Mouse (Mus musculus) kidney, postnatal 0 days (tissue): ENCODE results near the gene Dhps. TPM values are rescaled to one million over a fixed set of nuclear protein-coding genes. Genes with fewer than 3 reads are reported as not detected.

Source experiments
- ATAC-seq: fragments of 200-750 bp; cut with Nextera tagmentation; replicated peaks from 2 replicates; pipeline ENCODE4 v1.8.0; 2017; ENCODE audit warnings: low read depth, moderate number of reproducible peaks, moderate TSS enrichment, moderate library complexity; ENCODE audit not compliant: low FRiP score
- DNase-seq: peaks from one replicate; pipeline ENCODE4 v3.0.0-alpha.2; 2016; ENCODE audit warnings: low spot score
- H3K27ac ChIP-seq: fragments of 300-500 bp; sonication (generic); 2 replicates; pipeline ENCODE4 v1.5.1; 2014; ENCODE audit warnings: mild to moderate bottlenecking
- H3K27me3 ChIP-seq: fragments of 300-500 bp; sonication (generic); 2 replicates; pipeline ENCODE4 v1.6.1; 2014; ENCODE audit warnings: low read length, mixed read lengths; ENCODE audit not compliant: insufficient read depth
- H3K36me3 ChIP-seq: fragments of 300-500 bp; sonication (generic); 2 replicates; pipeline ENCODE4 v1.6.1; 2014; ENCODE audit warnings: low read length, mixed read lengths; ENCODE audit not compliant: insufficient read depth
- H3K4me1 ChIP-seq: fragments of 300-500 bp; sonication (generic); replicated peaks from 2 replicates; pipeline ENCODE4 v1.6.1; 2014; ENCODE audit warnings: antibody characterized with exemption, low read length, mixed read lengths; ENCODE audit not compliant: insufficient read depth
- H3K4me2 ChIP-seq: fragments of 300-500 bp; sonication (generic); 2 replicates; pipeline ENCODE4 v1.6.1; 2014; ENCODE audit warnings: mild to moderate bottlenecking, low read length, moderate library complexity, mixed read lengths
- H3K4me3 ChIP-seq: fragments of 300-500 bp; sonication (generic); replicated peaks from 2 replicates; pipeline ENCODE4 v1.5.1; 2014; ENCODE audit warnings: low read depth, low read length
- H3K9ac ChIP-seq: fragments of 300-500 bp; sonication (generic); 2 replicates; pipeline ENCODE4 v1.6.1; 2014; ENCODE audit warnings: low read depth, low read length
- H3K9me3 ChIP-seq: fragments of 300-500 bp; sonication (generic); replicated peaks from 2 replicates; pipeline ENCODE4 v1.6.1; 2016; ENCODE audit warnings: low read length, inconsistent platforms, mixed read lengths
- CTCF ChIP-seq: IDR thresholded peaks from 2 replicates; pipeline ENCODE4 v1.5.1; 2016; ENCODE audit warnings: antibody characterized with exemption, low read depth, mild to moderate bottlenecking, moderate library complexity
- WGBS: fragments of 180-500 bp; shearing (Covaris S2); extraction: QIAGEN DNeasy Blood & Tissue Kit; methylation state at CpG from one replicate; pipeline ENCODE4 v1.1.7; 2014; 5-methylcytosine and 5-hydroxymethylcytosine counted together
- polyA plus RNA-seq: library from polyadenylated mRNA; unstranded; fragments of >200 nt; fragmentation: Nextera tagmentation; extraction: Ambion mirVana; gene quantifications from 2 replicates; pipeline ENCODE4 v1.2.1, GENCODE M21; 2015

The Dhps gene
- polyA plus RNA-seq, 1 experiment from 2014 or later, result 55.7 TPM

GRCm38 (mm10) chr8:85035728-85036310, 35.7 kb upstream of the Dhps start:
- H3K36me3 ChIP-seq, result peaks cover 20% of the 10 kb centered on the region
- no peaks in the 10 kb centered on the region for H3K9me3 ChIP-seq
- peaks cover 13% of the 10 kb centered on the region for H3K4me1 ChIP-seq
- H3K4me2 ChIP-seq, result peak overlapping the region; percentile 91
- peak; percentile 47 for DNase-seq
- H3K27me3 ChIP-seq, result no peaks in the 10 kb centered on the region
- H3K9ac ChIP-seq, result peak overlapping the region; percentile 69
- WGBS, result 2% methylated on average over 15 of the region's 15 CpGs
- peak overlapping the region; percentile 85 for H3K4me3 ChIP-seq
- 0 out of 2 replicates have a peak, but pooled peaks have one; percentile 0 for ATAC-seq
- H3K27ac ChIP-seq, result peak overlapping the region; percentile 92
- no peak for TF ChIP-seq CTCF

DNA sequence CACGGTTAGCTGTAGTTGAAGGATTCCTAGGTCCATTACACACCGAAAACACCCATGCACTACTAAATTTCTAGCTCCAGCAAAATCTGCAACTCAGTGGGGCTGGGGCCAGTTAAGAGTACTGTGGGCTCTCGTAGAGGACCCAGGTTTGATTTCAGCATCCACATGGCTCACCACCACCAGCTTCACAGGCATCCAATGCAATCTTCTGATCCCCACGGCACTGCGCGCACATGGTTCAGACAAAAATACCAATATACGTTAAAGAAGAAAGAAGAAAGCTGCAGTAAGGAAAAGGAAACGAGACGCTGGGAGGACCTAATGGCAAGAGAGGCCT, 35.2 kb upstream of the Dhps start:
- under 1% methylated on average over 9 of the region's 9 CpGs for WGBS
- no peak for DNase-seq
- no peaks in the 10 kb centered on the region for H3K9me3 ChIP-seq
- H3K4me2 ChIP-seq, result peak overlapping the region; percentile 91
- peak overlapping the region; percentile 85 for H3K4me3 ChIP-seq
- H3K27ac ChIP-seq, result peak overlapping the region; percentile 92
- ATAC-seq, result peak; percentile 11
- H3K27me3 ChIP-seq, result no peaks in the 10 kb centered on the region
- H3K4me1 ChIP-seq, result peaks cover 13% of the 10 kb centered on the region
- TF ChIP-seq CTCF, result no peak
- H3K36me3 ChIP-seq, result peaks cover 18% of the 10 kb centered on the region
- peak overlapping the region; percentile 69 for H3K9ac ChIP-seq

- WGBS, result under 1% methylated on average over 59 of the region's 59 CpGs
- TF ChIP-seq CTCF, result no peak
- H3K27me3 ChIP-seq, result no peaks in the 10 kb centered on the region
- H3K4me1 ChIP-seq, result peaks cover 13% of the 10 kb centered on the region
- H3K9me3 ChIP-seq, result no peaks in the 10 kb centered on the region
- ATAC-seq (peak; percentile 89), DNase-seq (peak; percentile 99)
- H3K27ac ChIP-seq, result peak within 1 kb of the TSS; percentile 99
- H3K4me3 ChIP-seq, result peak within 1 kb of the TSS; percentile 85
- H3K36me3 ChIP-seq, result peaks cover 13% of the 10 kb centered on the region
- H3K9ac ChIP-seq, result peak within 1 kb of the TSS; percentile 89
- H3K4me2 ChIP-seq, result peak within 1 kb of the TSS; percentile 99
Measured at GRCm38 (mm10) chr8:85036718-85037365, 34.7 kb upstream of the Dhps start, which contains the start of gene Tnpo2. Gene Tnpo2, plus strand, starts transcription at chr8:85036915.

GRCm38 (mm10) chr8:85037366-85037680, 34.2 kb upstream of the Dhps start:
- Histone ChIP-seq H3K27ac (peak overlapping the region; percentile 99), H3K9ac (peak overlapping the region; percentile 89), H3K4me1 (peaks cover 13% of the 10 kb centered on the region), H3K4me2 (peak overlapping the region; percentile 99), H3K4me3 (peak overlapping the region; percentile 85), H3K36me3 (peaks cover 8% of the 10 kb centered on the region), H3K9me3 (no peaks in the 10 kb centered on the region), H3K27me3 (no peaks in the 10 kb centered on the region)
- TF ChIP-seq CTCF, result no peak
- ATAC-seq (peak; percentile 40), DNase-seq (no peak)
- 1% methylated on average over 14 of the region's 14 CpGs for WGBS

- under 1% methylated on average over 53 of the region's 57 CpGs for WGBS
- Histone ChIP-seq H3K4me3 (peak overlapping the region; percentile 85), H3K9ac (peak overlapping the region; percentile 89), H3K4me2 (peak overlapping the region; percentile 99), H3K9me3 (no peaks in the 10 kb centered on the region), H3K36me3 (peaks cover 9% of the 10 kb centered on the region), H3K27ac (peak overlapping the region; percentile 99), H3K27me3 (no peaks in the 10 kb centered on the region), H3K4me1 (peaks cover 13% of the 10 kb centered on the region)
- no peak for TF ChIP-seq CTCF
- DNase-seq (peak; percentile 49), ATAC-seq (0 out of 2 replicates have a peak, but pooled peaks have one; percentile 2)
Measured at GRCm38 (mm10) chr8:85037681-85038531, 33.7 kb upstream of the Dhps start.

- Histone ChIP-seq H3K9me3 (no peaks in the 10 kb centered on the region), H3K4me1 (peaks cover 5% of the 10 kb centered on the region; the same call in 1 of the 2 replicates), H3K9ac (no peak overlapping the region), H3K4me2 (no peak overlapping the region), H3K36me3 (peaks cover 59% of the 10 kb centered on the region), H3K27ac (no peak overlapping the region), H3K4me3 (no peak overlapping the region), H3K27me3 (no peaks in the 10 kb centered on the region)
- TF ChIP-seq CTCF, result no peak
- DNase-seq (no peak), ATAC-seq (no peak)
- WGBS, result 88% methylated on average over 6 of the region's 6 CpGs
Measured at GRCm38 (mm10) chr8:85043619-85044018, 27.9 kb upstream of the Dhps start.
